Mouse (Mus musculus) mouse embryonic stem cell (cell line): ENCODE results near the gene Bcl7b.
"Not testable (repeated sequence)": the region's sequence is repeated elsewhere in the genome, so short reads cannot be mapped to it uniquely, and the experiment has no call there.

ENCODE experiments used
- in situ Hi-C, 2 experiments: fragments of 300-500 bp; cut with MboI; formaldehyde crosslinking; loops; 1 replicate in 1 of 2; 3 replicates in 1 of 2; pipeline ENCODE4 v1.14.3; 2019 to 2020; ENCODE audit warnings: low sequenced_read_pairs in 2 of 2, low pct_unique_long_range_greater_than_20kb in 1 of 2, mixed read lengths in 1 of 2; ENCODE audit not compliant: unreplicated experiment in 1 of 2

The Bcl7b gene

GRCm38 (mm10) chr5:135188214-135188554 lies 20.1 kb downstream of the Bcl7b start:
- in situ Hi-C loops = no loop called here

- in situ Hi-C loops = no loop called here
These were observed 21.4 kb downstream of the Bcl7b start for GRCm38 (mm10) chr5:135189281-135190022.

GRCm38 (mm10) chr5:135191620-135192019 lies 23.5 kb downstream of the Bcl7b start:
- in situ Hi-C loops = no loop called here

GRCm38 (mm10) chr5:135192431-135192830 lies 24.3 kb downstream of the Bcl7b start:
- in situ Hi-C loops = no loop called here

- in situ Hi-C loops = no loop called here
These were observed 28.3 kb downstream of the Bcl7b start for GRCm38 (mm10) chr5:135196367-135196766.

GRCm38 (mm10) chr5:135202763-135203162 lies 34.7 kb downstream of the Bcl7b start:
- in situ Hi-C loops = loop anchor here in 1 of 2 experiments (5.0 kb wide), 1 partner anchor 35 kb away; no protein-coding TSS in a partner anchor

GRCm38 (mm10) chr5:135208197-135208596 lies 40.1 kb downstream of the Bcl7b start:
- in situ Hi-C loops = no loop called here

GRCm38 (mm10) chr5:135216871-135217270 lies 48.8 kb downstream of the Bcl7b start:
- in situ Hi-C loops = no loop called here

GRCm38 (mm10) chr5:135220941-135221340 lies 52.9 kb downstream of the Bcl7b start:
- in situ Hi-C loops = no loop called here

GRCm38 (mm10) chr5:135222066-135222465 lies 54.0 kb downstream of the Bcl7b start:
- in situ Hi-C loops = no loop called here

- in situ Hi-C loops = no loop called here
These were observed 56.1 kb downstream of the Bcl7b start for GRCm38 (mm10) chr5:135224169-135224568.

- in situ Hi-C loops = not testable (repeated sequence)
These were observed 57.8 kb downstream of the Bcl7b start for GRCm38 (mm10) chr5:135225879-135226278.

- in situ Hi-C loops = no loop called here
These were observed 62.1 kb downstream of the Bcl7b start for GRCm38 (mm10) chr5:135230186-135230585.
